Mouse (Mus musculus) small intestine, adult 2 months (tissue): ENCODE data around the gene Asf1b. TPM values are rescaled to one million over a fixed set of nuclear protein-coding genes. Genes with fewer than 3 reads are reported as not detected.

Experiments used
- H3K27ac ChIP-seq: fragments of 200-500 bp; 2 replicates; pipeline ENCODE4 v1.5.1; 2012; ENCODE audit warnings: low read depth, low read length, control low read depth, inconsistent platforms; ENCODE audit not compliant: insufficient read depth
- H3K27me3 ChIP-seq: fragments of 200-500 bp; 2 replicates; pipeline ENCODE4 v1.6.1; 2012; ENCODE audit warnings: mild to moderate bottlenecking, moderate library complexity, low read length, inconsistent platforms; ENCODE audit not compliant: control insufficient read depth, insufficient read depth
- H3K36me3 ChIP-seq: fragments of 200-500 bp; 2 replicates; pipeline ENCODE4 v1.6.1; 2012; ENCODE audit warnings: mild to moderate bottlenecking, low read length, control low read depth, inconsistent platforms; ENCODE audit not compliant: control insufficient read depth, insufficient read depth
- H3K4me1 ChIP-seq: fragments of 200-500 bp; 2 replicates; pipeline ENCODE4 v1.6.1; 2012; ENCODE audit warnings: low read length, inconsistent platforms, mixed read lengths; ENCODE audit not compliant: control insufficient read depth, insufficient read depth, insufficient read length
- H3K4me3 ChIP-seq: fragments of 200-500 bp; 2 replicates; pipeline ENCODE4 v1.5.1; 2012; ENCODE audit warnings: low read depth, mild to moderate bottlenecking, control low read depth, inconsistent platforms, low read length, moderate library complexity
- CTCF ChIP-seq: fragments of 200-500 bp; IDR thresholded peaks from 2 replicates; pipeline ENCODE4 v1.5.1; 2012; ENCODE audit warnings: low read depth, mild to moderate bottlenecking, control low read depth, inconsistent platforms, low read length, moderate library complexity, mixed read lengths; ENCODE audit not compliant: insufficient replicate concordance, insufficient read length; ENCODE audit errors: extremely low read depth
- POLR2A ChIP-seq: fragments of 200-500 bp; IDR thresholded peaks from 2 replicates; pipeline ENCODE4 v1.6.1; 2012; ENCODE audit warnings: low read depth, mild to moderate bottlenecking, control low read depth, inconsistent platforms, low read length, moderate library complexity
- WGBS: fragments of 180-500 bp; shearing (Covaris S2); methylation state at CpG from one replicate; pipeline ENCODE4 v1.1.7; 2018; 5-methylcytosine and 5-hydroxymethylcytosine counted together
- polyA plus RNA-seq: library from polyadenylated mRNA; depleted of rRNA; stranded (reverse); fragments of >200 nt; gene quantifications from 2 replicates; pipeline ENCODE4 v1.2.3, GENCODE M21; 2012; rRNA removed

The Asf1b gene
- polyA plus RNA-seq, 1 experiment: 22.1 TPM

DNA sequence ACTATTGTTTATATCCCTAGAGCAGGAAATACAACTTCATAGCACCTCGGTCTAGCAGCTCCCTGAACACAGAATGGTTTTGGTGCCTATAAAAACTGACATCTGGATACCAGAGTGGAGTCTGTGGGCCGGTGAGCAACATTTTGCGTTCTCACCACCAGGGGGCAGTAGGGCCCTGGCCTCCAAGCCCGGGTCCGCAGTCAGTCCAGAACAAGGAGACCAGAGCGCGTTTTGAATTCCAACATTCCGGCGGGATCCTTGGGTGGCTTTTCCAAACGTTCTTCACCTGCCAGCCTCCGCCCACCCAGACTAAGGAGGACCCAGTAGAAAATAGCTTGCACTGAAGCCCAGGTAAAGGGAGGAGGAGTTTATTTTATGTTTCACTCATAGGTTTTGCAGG, 54.6 kb downstream of the Asf1b start:
- Histone ChIP-seq H3K36me3 (no peaks in the 10 kb centered on the region), H3K4me3 (no peak overlapping the region), H3K27me3 (peaks cover 25% of the 10 kb centered on the region), H3K27ac (no peak overlapping the region), H3K4me1 (peaks cover 12% of the 10 kb centered on the region)
- under 1% methylated on average over 11 of the region's 11 CpGs for WGBS
- peak; percentile 94 for TF ChIP-seq CTCF
- TF ChIP-seq POLR2A: no peak

DNA sequence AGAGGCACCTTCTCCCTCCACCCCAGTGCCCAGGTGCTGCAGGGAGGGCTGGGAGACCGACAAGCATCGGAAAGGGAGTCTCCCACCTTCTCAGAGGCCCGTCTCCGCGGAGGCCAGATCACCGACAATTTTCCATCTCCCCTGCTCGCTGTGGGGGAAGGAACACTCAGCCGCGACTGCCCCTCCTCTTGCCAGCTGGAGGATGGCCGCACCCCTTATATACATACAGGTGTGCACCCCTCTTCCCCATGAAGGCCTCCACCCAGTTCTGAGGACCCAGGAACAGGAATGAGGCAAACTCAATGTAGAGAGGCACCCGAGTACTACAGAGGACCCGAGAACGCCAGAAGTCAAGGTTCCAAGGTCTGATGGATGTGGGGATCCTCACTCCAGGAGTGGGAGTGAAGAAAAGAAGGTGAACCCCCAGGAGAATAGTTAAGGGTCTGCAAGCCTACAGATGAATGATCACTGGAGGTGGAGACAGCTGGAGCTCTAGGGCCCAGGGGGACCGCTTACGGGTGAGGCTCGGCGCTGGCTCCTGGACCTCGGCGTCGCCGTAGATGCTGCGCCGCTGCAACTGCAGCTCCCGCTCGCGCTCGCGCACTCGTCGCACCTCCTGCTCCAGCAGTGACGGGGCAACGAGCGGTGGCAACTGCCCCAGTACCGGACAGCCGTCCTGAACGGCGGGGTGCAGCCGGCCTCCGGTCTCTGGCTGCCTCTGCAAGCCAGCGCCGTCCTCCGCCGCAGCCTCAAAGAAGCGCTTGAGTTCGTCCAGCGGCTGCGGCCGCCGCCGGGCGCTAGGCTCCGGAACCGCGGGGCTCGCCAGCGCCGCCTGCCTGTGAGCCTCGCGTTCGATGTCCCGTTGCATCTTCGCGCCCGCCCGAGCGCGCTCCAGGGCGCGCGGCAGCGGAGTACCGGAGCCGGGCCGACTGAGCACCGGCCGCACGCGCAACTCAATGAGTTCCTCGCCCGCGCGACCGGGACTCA, 55.6 kb downstream of the Asf1b start:
- H3K4me3 ChIP-seq: peak overlapping the region; percentile 80
- 1% methylated on average over 83 of the region's 83 CpGs for WGBS
- TF ChIP-seq CTCF (peak; percentile 53), POLR2A (no peak)
- no peak overlapping the region; the same call in 1 of the 2 replicates for H3K27ac ChIP-seq
- peaks cover 25% of the 10 kb centered on the region for H3K27me3 ChIP-seq
- no peaks in the 10 kb centered on the region for H3K36me3 ChIP-seq
- peaks cover 12% of the 10 kb centered on the region for H3K4me1 ChIP-seq

DNA sequence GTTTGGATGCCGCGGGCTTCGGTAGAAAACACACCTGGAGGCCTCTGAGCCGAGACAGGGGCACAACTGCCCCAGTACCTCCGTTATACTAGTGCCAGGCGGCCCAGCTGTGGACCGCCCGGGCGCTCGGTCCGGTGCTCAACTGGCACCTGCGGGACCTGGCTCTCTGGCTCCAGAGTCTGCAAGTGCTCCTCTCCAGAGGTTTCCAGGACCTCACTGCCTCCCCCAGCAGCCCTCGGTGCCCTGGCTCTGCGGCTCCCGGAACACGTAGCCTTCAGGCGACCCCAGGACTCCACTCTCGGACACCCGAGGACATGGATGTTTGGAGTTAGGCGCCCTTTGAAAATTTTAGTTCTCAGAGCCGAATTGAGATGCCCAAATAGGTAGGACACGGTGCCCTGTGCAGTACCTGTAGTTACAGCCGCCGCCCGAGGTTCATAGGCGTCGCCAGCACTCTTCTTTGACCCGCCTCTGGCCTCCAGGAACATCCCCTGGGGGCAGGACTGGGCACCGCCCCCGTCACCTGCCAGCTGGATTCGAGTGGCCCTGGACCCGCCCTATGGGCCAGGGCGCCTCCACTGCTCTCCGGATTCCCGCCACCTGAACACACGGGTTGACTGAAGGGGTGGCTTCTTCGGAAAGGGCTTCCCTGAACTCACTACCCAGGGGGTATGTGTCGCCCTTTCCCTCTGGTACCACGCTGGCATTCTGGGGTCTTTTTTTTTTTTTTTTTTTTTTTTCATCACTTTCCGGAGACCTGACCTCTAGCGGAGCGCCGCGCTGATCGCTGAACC, 56.6 kb downstream of the Asf1b start, which contains the start of gene 2210011C24Rik:
2210011C24Rik (minus strand) TSS at position 467 of the 794 bp plus-strand sequence.
- TF ChIP-seq CTCF (no peak), POLR2A (no peak)
- under 1% methylated on average over 45 of the region's 45 CpGs for WGBS
- H3K27ac ChIP-seq: no peak within 1 kb of the TSS; the same call in 1 of the 2 replicates

DNA sequence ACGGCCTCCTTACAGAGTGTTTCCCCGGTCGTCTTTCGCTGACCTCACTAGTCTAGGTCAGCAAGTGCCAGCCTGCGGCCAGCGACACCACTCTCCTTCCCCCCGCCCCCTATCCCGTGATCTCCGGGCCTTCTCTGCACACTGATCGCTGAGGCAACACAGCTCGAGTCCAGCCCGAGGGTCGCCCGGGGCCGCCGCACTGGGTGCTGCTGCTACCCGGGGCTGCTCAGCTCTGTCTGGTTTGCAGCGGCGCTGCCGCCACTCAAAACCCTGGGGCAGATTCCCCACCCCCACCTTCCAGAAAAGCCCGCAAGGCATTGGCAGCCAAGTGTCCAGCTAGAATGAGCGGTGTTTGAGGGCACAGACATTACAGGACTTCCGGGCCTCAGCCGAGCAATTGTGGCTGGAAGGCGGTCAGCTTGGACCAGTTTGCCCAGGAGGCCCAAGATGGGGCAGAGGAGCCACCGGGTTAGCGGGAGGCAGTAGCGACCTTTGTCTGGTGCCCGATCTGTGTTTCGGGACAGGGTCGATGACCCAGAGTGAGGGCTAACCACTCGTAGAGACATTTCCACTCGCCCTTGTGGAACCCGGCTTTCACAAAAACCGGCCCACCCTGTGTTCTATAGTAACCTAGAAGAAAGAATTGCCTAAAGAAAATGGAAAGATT, 57.3 kb downstream of the Asf1b start:
- peaks cover 25% of the 10 kb centered on the region for H3K27me3 ChIP-seq
- H3K4me1 ChIP-seq: peaks cover 12% of the 10 kb centered on the region
- TF ChIP-seq CTCF (no peak), POLR2A (no peak)
- H3K36me3 ChIP-seq: no peaks in the 10 kb centered on the region
- H3K27ac ChIP-seq: no peak overlapping the region
- 29% methylated on average over 35 of the region's 35 CpGs for WGBS
- peak overlapping the region; percentile 80 for H3K4me3 ChIP-seq

More for the DNA sequence above, 56.6 kb downstream of the Asf1b start, which contains the start of gene 2210011C24Rik:
- peaks cover 25% of the 10 kb centered on the region for H3K27me3 ChIP-seq
- H3K4me1 ChIP-seq: peaks cover 12% of the 10 kb centered on the region
- peak within 1 kb of the TSS; percentile 80 for H3K4me3 ChIP-seq
- H3K36me3 ChIP-seq: no peaks in the 10 kb centered on the region

GRCm38 (mm10) chr8:84015833-84016232, 60.5 kb downstream of the Asf1b start:
- Histone ChIP-seq H3K4me3 (no peak overlapping the region), H3K27ac (no peak overlapping the region), H3K27me3 (peaks cover 15% of the 10 kb centered on the region), H3K4me1 (peaks cover 7% of the 10 kb centered on the region), H3K36me3 (no peaks in the 10 kb centered on the region)
- 95% methylated on average over 5 of the region's 5 CpGs for WGBS
- TF ChIP-seq POLR2A (no peak), CTCF (no peak)

DNA sequence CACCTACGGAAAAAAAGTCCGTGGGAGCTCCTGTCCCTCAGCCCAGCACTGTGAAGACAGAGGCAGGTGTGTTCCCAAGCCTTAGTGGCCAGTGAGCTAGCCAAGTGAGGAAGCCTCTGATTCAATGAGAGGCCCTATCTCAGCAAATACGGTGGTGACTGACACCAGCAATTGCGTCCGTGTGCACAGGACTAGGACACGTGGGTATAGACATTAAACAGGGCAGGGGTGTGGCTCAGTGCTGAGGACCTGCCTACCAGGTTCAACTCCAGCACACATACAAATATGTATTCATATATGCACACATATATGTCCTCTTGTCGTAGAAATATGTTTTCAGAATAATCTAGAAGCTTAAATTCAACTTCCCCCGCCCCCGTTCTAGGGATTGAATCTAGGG, 64.4 kb downstream of the Asf1b start:
- Histone ChIP-seq H3K36me3 (no peaks in the 10 kb centered on the region), H3K27me3 (peaks cover 6% of the 10 kb centered on the region; the same call in 1 of the 2 replicates), H3K27ac (no peak overlapping the region), H3K4me1 (peaks cover 9% of the 10 kb centered on the region), H3K4me3 (no peak overlapping the region)
- TF ChIP-seq POLR2A: no peak
- TF ChIP-seq CTCF: no peak
- 58% methylated on average over 9 of the region's 9 CpGs for WGBS

Other genes with a start within 250 kb of the Asf1b start
- 26.5 and 39.2 TPM in 2 replicates for gene Ddx39, start 240.3 kb upstream of the Asf1b start, polyA plus RNA-seq
- gene Adgre5, start 214.2 kb upstream of the Asf1b start, polyA plus RNA-seq: 23.7 and 43.2 TPM in 2 replicates
- gene Adgrl1, start 55.4 kb upstream of the Asf1b start, polyA plus RNA-seq: 16.0 and 19.1 TPM in 2 replicates
- gene Gm10644, start 302 bp upstream of the Asf1b start, polyA plus RNA-seq: 0.43 and 0.44 TPM in 2 replicates
- 21.8 and 43.8 TPM in 2 replicates for gene Prkaca, start 17.5 kb downstream of the Asf1b start, polyA plus RNA-seq
- gene Samd1, start 42.2 kb downstream of the Asf1b start, polyA plus RNA-seq: 17.1 and 35.1 TPM in 2 replicates
- 0.30 and 0.91 TPM in 2 replicates for gene 1700067K01Rik, start 46.0 kb downstream of the Asf1b start, polyA plus RNA-seq
- 9.1 and 13.5 TPM in 2 replicates for gene 2210011C24Rik, start 56.7 kb downstream of the Asf1b start, polyA plus RNA-seq
- gene Palm3, start 66.0 kb downstream of the Asf1b start, polyA plus RNA-seq: 0.11 and 0.15 TPM in 2 replicates
- gene Il27ra, start 87.1 kb downstream of the Asf1b start, polyA plus RNA-seq: 2.3 and 5.5 TPM in 2 replicates
- gene Rln3, start 89.5 kb downstream of the Asf1b start, polyA plus RNA-seq: 0.96 and 0.99 TPM in 2 replicates
- gene Gm10643, start 109.6 kb downstream of the Asf1b start, polyA plus RNA-seq: 0.48 TPM in 1 of 2 replicates, not detected in the other
- gene Rfx1, start 111.3 kb downstream of the Asf1b start, polyA plus RNA-seq: 23.2 and 42.2 TPM in 2 replicates
- 37.4 and 108 TPM in 2 replicates for gene Dcaf15, start 149.3 kb downstream of the Asf1b start, polyA plus RNA-seq
- gene Podnl1, start 170.5 kb downstream of the Asf1b start, polyA plus RNA-seq: 3.8 and 12.7 TPM in 2 replicates
- 21.0 and 50.8 TPM in 2 replicates for gene Cc2d1a, start 192.4 kb downstream of the Asf1b start, polyA plus RNA-seq
- gene 4930432K21Rik, start 192.5 kb downstream of the Asf1b start, polyA plus RNA-seq: 0.05 and 0.22 TPM in 2 replicates
- gene Nanos3, start 229.7 kb downstream of the Asf1b start, polyA plus RNA-seq: 0.22 and 0.62 TPM in 2 replicates